In genomic region chr15:100410918-100411672, GRCm38 (mm10) we compare ENCODE assay signal across 7 mouse cellular contexts. TPM values are rescaled to one million over a fixed set of nuclear protein-coding genes. Genes with fewer than 3 reads are reported as not detected.
DNase-seq lines count a peak whose midpoint lies in the region; ATAC-seq and TF ChIP-seq lines count a peak whose summit lies in the region.

No protein-coding gene starts in this region.

- dilution Hi-C loops in CH12.LX (cut with MboI; ENCODE audit: extremely low pct_ligation_motif_present, extremely low pct_unique_long_range_greater_than_20kb, low sequenced_read_pairs), result no loop called here

- in situ Hi-C loops in CH12.LX (cut with MboI; ENCODE audit: low pct_ligation_motif_present, low pct_unique_long_range_greater_than_20kb, low sequenced_read_pairs), result no loop called here

- peaks cover 10 to 48% of the 10 kb centered on the region in 2 experiments for H3K36me3 ChIP-seq in CH12.LX (replicated peaks in 1 of 2; ENCODE audit: control insufficient read depth in 1 of 2, insufficient read depth in 1 of 2, low read length in 1 of 2)
- peaks cover 30% of the 10 kb centered on the region for H3K36me3 ChIP-seq in kidney, embryonic 14.5 days (ENCODE audit: control insufficient read depth, insufficient read depth, low read length)
- peaks cover 41% of the 10 kb centered on the region for H3K36me3 ChIP-seq in hindbrain, embryonic 14.5 days (replicated peaks; ENCODE audit: control insufficient read depth, insufficient read depth)
- H3K36me3 ChIP-seq in forebrain, embryonic 16.5 days (ENCODE audit: control insufficient read depth, insufficient read depth), result peaks cover 19% of the 10 kb centered on the region; the same call in 1 of the 2 replicates

- peak; percentile 64; the same call in 1 of the 2 replicates for ATAC-seq in kidney, embryonic 14.5 days (ENCODE audit: low FRiP score, low TSS enrichment)
- peak; percentile 88 for ATAC-seq in megakaryocyte, adult 5-6 weeks (ENCODE audit: poor library complexity, severe bottlenecking)
- no peak for ATAC-seq in hindbrain, embryonic 14.5 days (ENCODE audit: low FRiP score)
- ATAC-seq in forebrain, embryonic 16.5 days, result no peak

- H3K4me1 ChIP-seq in CH12.LX (ENCODE audit: control insufficient read depth in 1 of 2, insufficient read depth in 2 of 2), result peaks cover 7 to 30% of the 10 kb centered on the region in 2 experiments
- no peaks in the 10 kb centered on the region; the same call in 1 of the 2 replicates for H3K4me1 ChIP-seq in kidney, embryonic 14.5 days (ENCODE audit: control insufficient read depth, insufficient read depth, low read length)
- no peaks in the 10 kb centered on the region for H3K4me1 ChIP-seq in hindbrain, embryonic 14.5 days (replicated peaks; ENCODE audit: control insufficient read depth, insufficient read depth, low read length)
- peaks cover 3% of the 10 kb centered on the region; the same call in 1 of the 2 replicates for H3K4me1 ChIP-seq in forebrain, embryonic 16.5 days (replicated peaks; ENCODE audit: control insufficient read depth, insufficient read depth, low read length)

- H3K27me3 ChIP-seq in CH12.LX (replicated peaks), result no peaks in the 10 kb centered on the region
- no peaks in the 10 kb centered on the region for H3K27me3 ChIP-seq in kidney, embryonic 14.5 days (ENCODE audit: control insufficient read depth, insufficient read depth, low read length)
- H3K27me3 ChIP-seq in hindbrain, embryonic 14.5 days (ENCODE audit: control insufficient read depth, insufficient read depth, low read length), result no peaks in the 10 kb centered on the region
- H3K27me3 ChIP-seq in forebrain, embryonic 16.5 days (replicated peaks; ENCODE audit: control insufficient read depth, insufficient read depth, low read length), result no peaks in the 10 kb centered on the region

- H3K4me3 ChIP-seq in CH12.LX (replicated peaks in 1 of 3; ENCODE audit: low read depth in 2 of 3, low read length in 2 of 3, poor library complexity in 1 of 3), result peak overlapping the region in 1 of 3 experiments; percentile 23
- H3K4me3 ChIP-seq in kidney, embryonic 14.5 days (ENCODE audit: low read length), result no peak overlapping the region
- H3K4me3 ChIP-seq in hindbrain, embryonic 14.5 days (replicated peaks; ENCODE audit: low read length), result no peak overlapping the region
- no peak overlapping the region for H3K4me3 ChIP-seq in forebrain, embryonic 16.5 days (replicated peaks; ENCODE audit: low read length)

- no peaks in the 10 kb centered on the region for H3K79me2 ChIP-seq in CH12.LX (replicated peaks; ENCODE audit: control insufficient read depth, extremely low read depth, insufficient read depth, poor library complexity, severe bottlenecking)

- TF ChIP-seq EP300 in CH12.LX (IDR thresholded peaks at IDR 0.05; ENCODE audit: low read length), result no peak

- H3K27ac ChIP-seq in CH12.LX (ENCODE audit: insufficient read depth, low read depth), result no peak overlapping the region
- H3K27ac ChIP-seq in kidney, embryonic 14.5 days (ENCODE audit: low read depth, low read length), result peak overlapping the region; percentile 32; the same call in 1 of the 2 replicates
- H3K27ac ChIP-seq in hindbrain, embryonic 14.5 days, result no peak overlapping the region
- H3K27ac ChIP-seq in forebrain, embryonic 16.5 days (ENCODE audit: low read length), result no peak overlapping the region

- TF ChIP-seq RAD21 in CH12.LX (IDR thresholded peaks at IDR 0.05; ENCODE audit: low read depth, low read length), result no peak

- no peak overlapping the region; the same call in 1 of the 2 replicates for H3K4me2 ChIP-seq in CH12.LX (ENCODE audit: insufficient read depth, low read depth, poor library complexity, severe bottlenecking)
- no peak overlapping the region for H3K4me2 ChIP-seq in kidney, embryonic 14.5 days (replicated peaks; ENCODE audit: low read depth, low read length)
- no peak overlapping the region for H3K4me2 ChIP-seq in hindbrain, embryonic 14.5 days (replicated peaks)
- no peak overlapping the region for H3K4me2 ChIP-seq in forebrain, embryonic 16.5 days (ENCODE audit: low read length)

- 47% methylated on average over 14 of the region's 14 CpGs for WGBS in kidney, embryonic 14.5 days
- 59% methylated on average over 14 of the region's 14 CpGs for WGBS in hindbrain, embryonic 14.5 days
- 68% methylated on average over 14 of the region's 14 CpGs for WGBS in forebrain, embryonic 16.5 days

- peak; percentile 86 for DNase-seq in CH12.LX (ENCODE audit: extremely low read depth)
- peak; percentile 71 for DNase-seq in adrenal gland, adult 8-10 months
- no peak for DNase-seq in hindbrain, embryonic 14.5 days (ENCODE audit: low spot score)
- no peak for DNase-seq in testis, postnatal 10 days (ENCODE audit: low spot score)

- no peaks in the 10 kb centered on the region for H3K9me3 ChIP-seq in CH12.LX (replicated peaks; ENCODE audit: low read length)
- no peaks in the 10 kb centered on the region for H3K9me3 ChIP-seq in kidney, embryonic 14.5 days (ENCODE audit: control insufficient read depth, low read length)
- no peaks in the 10 kb centered on the region for H3K9me3 ChIP-seq in hindbrain, embryonic 14.5 days (ENCODE audit: control insufficient read depth, low read length)
- H3K9me3 ChIP-seq in forebrain, embryonic 16.5 days (ENCODE audit: control insufficient read depth, low read length), result no peaks in the 10 kb centered on the region

- H3K9ac ChIP-seq in CH12.LX (ENCODE audit: insufficient read depth, low read depth), result no peak overlapping the region
- no peak overlapping the region for H3K9ac ChIP-seq in kidney, embryonic 14.5 days (ENCODE audit: low read depth, low read length)
- no peak overlapping the region for H3K9ac ChIP-seq in hindbrain, embryonic 14.5 days
- no peak overlapping the region for H3K9ac ChIP-seq in forebrain, embryonic 16.5 days (replicated peaks; ENCODE audit: low read depth, low read length)

- TF ChIP-seq CTCF in CH12.LX (conservative IDR thresholded peaks at IDR 0.05 in 1 of 2, IDR thresholded peaks at IDR 0.05 in 1 of 2; ENCODE audit: low read depth in 2 of 2, low read length in 2 of 2), result no peak

- TF ChIP-seq POLR2A in CH12.LX (IDR thresholded peaks at IDR 0.05; ENCODE audit: low read depth, low read length), result no peak

TF ChIP-seq in CH12.LX, 34 proteins besides CTCF, POLR2A, EP300 and RAD21 (continues in another document):
- no peak for TF ChIP-seq CHD2 (IDR thresholded peaks at IDR 0.05; ENCODE audit: low read length)
- no peak for TF ChIP-seq IRF4 (IDR thresholded peaks at IDR 0.05; ENCODE audit: low read depth, low read length)

RNA-seq across cellular contexts. Expression of gene Gm5475, which starts 10.9 kb away (rescaled TPM):
- total RNA-seq in CH12.LX (2012; rRNA removed) (not detected in 2 replicates), CH12.LX (2014; rRNA removed) (not detected in 2 replicates)
- not detected in 2 replicates for polyA plus RNA-seq in CH12.LX (2012; ENCODE audit: insufficient read length, low read depth)
- under 1 TPM; 0.09 to 0.28 (median 0.26) TPM for total RNA-seq in adrenal gland, adult 8-10 months (2022)
- 0.14 TPM in 1 of 2 replicates, not detected in the other for polyA plus RNA-seq in kidney, embryonic 14.5 days (2014; fragmentation: Nextera tagmentation; extraction: Ambion mirVana)
- total RNA-seq in megakaryocyte, adult 5-6 weeks (2015), result not detected in 2 replicates
- not detected in 2 replicates for total RNA-seq in megakaryocyte, adult 5-6 weeks (2017)
- polyA plus RNA-seq in hindbrain, embryonic 14.5 days (2014; fragmentation: Nextera tagmentation; extraction: Ambion mirVana), result 0.13 and 0.15 TPM in 2 replicates
- polyA plus RNA-seq in forebrain, embryonic 16.5 days (2015; fragmentation: Nextera tagmentation; extraction: Ambion mirVana), result 0.09 TPM in 2 replicates

RNA-seq across cellular contexts. Expression of gene Slc11a2, which starts 13.8 kb away (rescaled TPM):
- total RNA-seq in CH12.LX (2012; rRNA removed), result 8.9 and 13.2 TPM in 2 replicates
- 11.7 and 13.0 TPM in 2 replicates for total RNA-seq in CH12.LX (2014; rRNA removed)
- 18.6 and 19.1 TPM in 2 replicates for polyA plus RNA-seq in CH12.LX (2012; ENCODE audit: insufficient read length, low read depth)
- total RNA-seq in adrenal gland, adult 8-10 months (2022), result 100 to 1,000 TPM; 110 to 151 (median 127) TPM
- polyA plus RNA-seq in kidney, embryonic 14.5 days (2014; fragmentation: Nextera tagmentation; extraction: Ambion mirVana), result 16.4 and 22.6 TPM in 2 replicates
- 5.0 and 5.3 TPM in 2 replicates for total RNA-seq in megakaryocyte, adult 5-6 weeks (2015)
- 3.1 and 6.0 TPM in 2 replicates for total RNA-seq in megakaryocyte, adult 5-6 weeks (2017)
- 18.5 and 18.6 TPM in 2 replicates for polyA plus RNA-seq in hindbrain, embryonic 14.5 days (2014; fragmentation: Nextera tagmentation; extraction: Ambion mirVana)
- polyA plus RNA-seq in forebrain, embryonic 16.5 days (2015; fragmentation: Nextera tagmentation; extraction: Ambion mirVana), result 20.3 and 28.2 TPM in 2 replicates

RNA-seq across cellular contexts. Expression of gene Higd1c, which starts 46.8 kb away (rescaled TPM):
- total RNA-seq in CH12.LX (2012; rRNA removed) (not detected in 2 replicates), CH12.LX (2014; rRNA removed) (not detected in 2 replicates)
- not detected in 2 replicates for polyA plus RNA-seq in CH12.LX (2012; ENCODE audit: insufficient read length, low read depth)
- total RNA-seq in adrenal gland, adult 8-10 months (2022), result 1 to 10 TPM in 2 of 4 experiments, not detected in 2; 1.0 to 1.7 TPM
- 0.77 TPM in 1 of 2 replicates, not detected in the other for polyA plus RNA-seq in kidney, embryonic 14.5 days (2014; fragmentation: Nextera tagmentation; extraction: Ambion mirVana)
- total RNA-seq in megakaryocyte, adult 5-6 weeks (2015), result not detected in 2 replicates
- not detected in 2 replicates for total RNA-seq in megakaryocyte, adult 5-6 weeks (2017)
- polyA plus RNA-seq in hindbrain, embryonic 14.5 days (2014; fragmentation: Nextera tagmentation; extraction: Ambion mirVana), result not detected in 2 replicates
- not detected in 2 replicates for polyA plus RNA-seq in forebrain, embryonic 16.5 days (2015; fragmentation: Nextera tagmentation; extraction: Ambion mirVana)

RNA-seq across cellular contexts. Expression of gene Letmd1, which starts 57.7 kb away (rescaled TPM):
- total RNA-seq in CH12.LX (2012; rRNA removed) (30.3 and 39.0 TPM in 2 replicates), CH12.LX (2014; rRNA removed) (28.5 and 31.4 TPM in 2 replicates)
- polyA plus RNA-seq in CH12.LX (2012; ENCODE audit: insufficient read length, low read depth), result 44.0 and 51.3 TPM in 2 replicates
- total RNA-seq in adrenal gland, adult 8-10 months (2022), result 100 to 1,000 TPM in 3 of 4 experiments, 10 to 100 TPM in 1; 77.8 to 122 (median 108) TPM
- polyA plus RNA-seq in kidney, embryonic 14.5 days (2014; fragmentation: Nextera tagmentation; extraction: Ambion mirVana), result 19.2 and 25.4 TPM in 2 replicates
- total RNA-seq in megakaryocyte, adult 5-6 weeks (2015), result 15.2 and 17.2 TPM in 2 replicates
- total RNA-seq in megakaryocyte, adult 5-6 weeks (2017), result 8.8 and 15.5 TPM in 2 replicates
- 49.8 and 52.1 TPM in 2 replicates for polyA plus RNA-seq in hindbrain, embryonic 14.5 days (2014; fragmentation: Nextera tagmentation; extraction: Ambion mirVana)
- 52.4 and 58.7 TPM in 2 replicates for polyA plus RNA-seq in forebrain, embryonic 16.5 days (2015; fragmentation: Nextera tagmentation; extraction: Ambion mirVana)

RNA-seq across cellular contexts. Expression of gene Mettl7a2, which starts 58.1 kb away (rescaled TPM):
- total RNA-seq in CH12.LX (2012; rRNA removed) (not detected in 2 replicates), CH12.LX (2014; rRNA removed) (not detected in 2 replicates)
- polyA plus RNA-seq in CH12.LX (2012; ENCODE audit: insufficient read length, low read depth), result not detected in 2 replicates
- total RNA-seq in adrenal gland, adult 8-10 months (2022), result 1 to 10 TPM; 1.5 to 3.3 (median 2.5) TPM
- not detected in 2 replicates for polyA plus RNA-seq in kidney, embryonic 14.5 days (2014; fragmentation: Nextera tagmentation; extraction: Ambion mirVana)
- not detected in 2 replicates for total RNA-seq in megakaryocyte, adult 5-6 weeks (2015)
- not detected in 2 replicates for total RNA-seq in megakaryocyte, adult 5-6 weeks (2017)
- polyA plus RNA-seq in hindbrain, embryonic 14.5 days (2014; fragmentation: Nextera tagmentation; extraction: Ambion mirVana), result not detected in 2 replicates
- polyA plus RNA-seq in forebrain, embryonic 16.5 days (2015; fragmentation: Nextera tagmentation; extraction: Ambion mirVana), result not detected in 2 replicates

Comparison
In these comparisons a context has a peak if more than half of its experiments do, and no peak if none do; other contexts are left out.
1. DNase-seq: peak in CH12.LX (single experiment) and adrenal gland, adult 8-10 months (single experiment); none in hindbrain, embryonic 14.5 days (single experiment) and testis, postnatal 10 days (single experiment).
2. ATAC-seq: peak in kidney, embryonic 14.5 days (single experiment) and megakaryocyte, adult 5-6 weeks (single experiment); none in hindbrain, embryonic 14.5 days (single experiment) and forebrain, embryonic 16.5 days (single experiment).